Mouse (Mus musculus): ENCODE data around the gene Ssbp3. TPM values are rescaled to one million over a fixed set of nuclear protein-coding genes. Genes with fewer than 3 reads are reported as not detected.

The Ssbp3 gene
- total and polyA plus RNA-seq, 3 experiments, result 30.5 to 242 (median 116) TPM

DNA sequence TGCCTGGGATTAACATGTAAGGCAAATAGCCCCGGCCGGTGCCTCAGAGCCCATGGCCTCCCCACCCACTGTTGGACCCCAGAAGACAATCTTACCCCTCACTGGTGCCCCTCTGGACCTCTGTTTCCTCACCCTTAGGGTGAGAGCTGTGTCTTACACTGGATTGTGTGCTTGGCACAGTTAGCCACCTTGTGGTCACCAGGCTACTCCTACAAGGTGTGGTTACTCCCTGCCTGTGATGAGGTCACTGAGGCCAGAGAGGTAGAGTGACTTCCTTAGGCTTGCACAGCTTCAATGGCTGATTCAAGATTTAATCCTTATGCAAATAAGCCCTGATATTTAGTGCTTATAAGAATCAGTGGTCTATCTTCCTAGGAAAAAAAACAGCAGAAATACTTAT lies 126.5 kb downstream of the Ssbp3 start:
- DNase-seq (ENCODE audit: low read depth, low spot score), result no peak
- Histone ChIP-seq H3K27me3 (ENCODE audit: control insufficient read depth in 1 of 2, insufficient read depth in 2 of 2, low read length in 2 of 2) (no peaks in the 10 kb centered on the region), H3K9ac (ENCODE audit: control insufficient read depth, low read depth, low read length, poor library complexity, severe bottlenecking) (no peak overlapping the region), H3K4me3 (ENCODE audit: control insufficient read depth in 1 of 2, insufficient read depth in 1 of 2, low read depth in 2 of 2, low read length in 2 of 2) (no peak overlapping the region), H3K79me2 (ENCODE audit: control insufficient read depth, insufficient read depth, low read length, poor library complexity) (no peaks in the 10 kb centered on the region), H3K36me3 (ENCODE audit: control insufficient read depth in 1 of 2, insufficient read depth in 2 of 2, low read length in 2 of 2) (peaks cover 5 to 13% of the 10 kb centered on the region in 2 experiments), H3K4me1 (ENCODE audit: control insufficient read depth in 1 of 2, insufficient read depth in 2 of 2, low read length in 2 of 2) (peaks cover 4 to 8% of the 10 kb centered on the region in 2 experiments), H3K27ac (ENCODE audit: control insufficient read depth, low read depth, low read length) (no peak overlapping the region), H3K9me3 (replicated peaks; ENCODE audit: insufficient read depth, low read length) (no peaks in the 10 kb centered on the region)
- TF ChIP-seq CHD1 (IDR thresholded peaks at IDR 0.05; ENCODE audit: low read depth, low read length) (no peak), SMC3 (IDR thresholded peaks at IDR 0.05; ENCODE audit: low read depth, low read length) (peak; percentile 18; the same call in 1 of the 2 replicates)

DNA sequence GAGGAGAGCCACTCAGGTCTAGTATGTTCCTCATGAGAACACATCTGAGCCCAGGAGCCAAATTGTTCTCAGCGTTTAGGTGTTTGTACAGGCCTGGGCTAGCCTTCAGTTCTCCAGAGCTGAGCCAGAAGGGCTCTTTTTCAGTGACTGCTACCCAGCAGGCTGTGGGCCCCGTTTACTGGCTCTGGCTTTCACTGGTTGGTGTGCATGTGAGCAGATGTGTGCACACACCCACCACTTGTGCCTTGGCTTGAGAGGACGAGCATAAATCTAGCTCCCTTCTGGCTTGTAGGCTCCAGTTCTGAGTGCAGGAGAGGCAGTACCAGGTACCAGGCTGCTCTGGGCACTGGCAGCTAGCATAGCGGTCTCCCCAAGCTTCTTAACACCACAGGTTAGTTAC lies 127.8 kb downstream of the Ssbp3 start:
- DNase-seq (ENCODE audit: low read depth, low spot score), result no peak
- H3K27me3 ChIP-seq (ENCODE audit: control insufficient read depth in 1 of 2, insufficient read depth in 2 of 2, low read length in 2 of 2), result no peaks in the 10 kb centered on the region
- H3K9ac ChIP-seq (ENCODE audit: control insufficient read depth, low read depth, low read length, poor library complexity, severe bottlenecking), result no peak overlapping the region
- TF ChIP-seq KAT2A (conservative IDR thresholded peaks at IDR 0.05; ENCODE audit: low read depth, low read length) (no peak), MEF2A (IDR thresholded peaks at IDR 0.05; ENCODE audit: extremely low read depth, insufficient replicate concordance, low read depth, low read length, poor library complexity, severe bottlenecking) (no peak), ZMIZ1 (IDR thresholded peaks at IDR 0.05; ENCODE audit: low read depth, low read length) (no peak), POLR2AphosphoS2 (IDR thresholded peaks at IDR 0.05; ENCODE audit: low read length) (no peak), NELFE (IDR thresholded peaks at IDR 0.05; ENCODE audit: low read depth, low read length) (no peak), SIN3A (IDR thresholded peaks at IDR 0.05; ENCODE audit: low read length) (no peak), MYC (IDR thresholded peaks at IDR 0.05; ENCODE audit: low read depth, low read length) (no peak), CTCF (IDR thresholded peaks at IDR 0.05 in 2 of 3, conservative IDR thresholded peaks at IDR 0.05 in 1 of 3; ENCODE audit: control insufficient read depth in 1 of 3, insufficient read depth in 1 of 3, low read depth in 2 of 3, low read length in 3 of 3, poor library complexity in 1 of 3, severe bottlenecking in 1 of 3) (no peak)
- H3K27ac ChIP-seq (ENCODE audit: control insufficient read depth, low read depth, low read length), result no peak overlapping the region
- no peaks in the 10 kb centered on the region for H3K9me3 ChIP-seq (replicated peaks; ENCODE audit: insufficient read depth, low read length)
- H3K4me3 ChIP-seq (ENCODE audit: control insufficient read depth in 1 of 2, insufficient read depth in 1 of 2, low read depth in 2 of 2, low read length in 2 of 2), result no peak overlapping the region
- H3K36me3 ChIP-seq (ENCODE audit: control insufficient read depth in 1 of 2, insufficient read depth in 2 of 2, low read length in 2 of 2), result peaks cover 10 to 11% of the 10 kb centered on the region in 2 experiments
- peaks cover 12 to 16% of the 10 kb centered on the region in 2 experiments for H3K4me1 ChIP-seq (ENCODE audit: control insufficient read depth in 1 of 2, insufficient read depth in 2 of 2, low read length in 2 of 2)
- H3K79me2 ChIP-seq (ENCODE audit: control insufficient read depth, insufficient read depth, low read length, poor library complexity), result no peaks in the 10 kb centered on the region

DNA sequence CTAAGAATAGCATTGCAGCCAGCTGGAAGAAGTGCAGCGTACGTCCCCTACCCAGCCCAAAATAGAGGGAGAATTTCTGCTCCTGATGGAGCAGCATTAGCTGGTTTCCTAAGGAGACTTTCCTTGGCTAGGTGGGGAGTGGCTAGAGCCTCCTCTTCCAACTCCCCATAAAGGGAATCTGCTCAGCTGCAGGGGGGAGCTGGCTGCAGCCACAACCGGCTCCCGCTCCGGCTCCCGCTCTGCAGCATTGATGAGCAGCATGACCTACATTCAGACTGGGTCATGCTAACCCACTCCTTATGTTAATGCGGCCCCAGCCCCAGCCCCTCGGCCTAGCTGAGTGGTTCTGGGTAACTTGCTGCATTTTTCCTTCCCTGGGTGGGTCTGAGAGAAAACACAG lies 128.8 kb downstream of the Ssbp3 start:
- Histone ChIP-seq H3K79me2 (ENCODE audit: control insufficient read depth, insufficient read depth, low read length, poor library complexity) (no peaks in the 10 kb centered on the region), H3K4me1 (ENCODE audit: control insufficient read depth in 1 of 2, insufficient read depth in 2 of 2, low read length in 2 of 2) (peaks cover 12 to 16% of the 10 kb centered on the region in 2 experiments), H3K4me3 (ENCODE audit: control insufficient read depth in 1 of 2, insufficient read depth in 1 of 2, low read depth in 2 of 2, low read length in 2 of 2) (no peak overlapping the region), H3K9me3 (replicated peaks; ENCODE audit: insufficient read depth, low read length) (no peaks in the 10 kb centered on the region), H3K36me3 (ENCODE audit: control insufficient read depth in 1 of 2, insufficient read depth in 2 of 2, low read length in 2 of 2) (peaks cover 11 to 12% of the 10 kb centered on the region in 2 experiments), H3K27ac (ENCODE audit: control insufficient read depth, low read depth, low read length) (no peak overlapping the region), H3K27me3 (ENCODE audit: control insufficient read depth in 1 of 2, insufficient read depth in 2 of 2, low read length in 2 of 2) (no peaks in the 10 kb centered on the region), H3K9ac (ENCODE audit: control insufficient read depth, low read depth, low read length, poor library complexity, severe bottlenecking) (no peak overlapping the region)
- TF ChIP-seq ZC3H11A (IDR thresholded peaks at IDR 0.05; ENCODE audit: low read depth, low read length), result no peak
- TF ChIP-seq MEF2A (IDR thresholded peaks at IDR 0.05; ENCODE audit: extremely low read depth, insufficient replicate concordance, low read depth, low read length, poor library complexity, severe bottlenecking), result no peak
- TF ChIP-seq NRF1 (IDR thresholded peaks at IDR 0.05; ENCODE audit: insufficient read depth, low read depth, low read length, poor library complexity, severe bottlenecking), result no peak
- TF ChIP-seq RCOR1 (IDR thresholded peaks at IDR 0.05; ENCODE audit: low read depth, low read length), result no peak
- no peak for TF ChIP-seq GABPA (IDR thresholded peaks at IDR 0.05; ENCODE audit: low read depth, low read length)
- no peak for TF ChIP-seq MXI1 (IDR thresholded peaks at IDR 0.05; ENCODE audit: low read depth, low read length)
- TF ChIP-seq HCFC1 (IDR thresholded peaks at IDR 0.05; ENCODE audit: low read depth, low read length), result no peak
- no peak for TF ChIP-seq POLR2AphosphoS5 (IDR thresholded peaks at IDR 0.05; ENCODE audit: borderline replicate concordance, low read depth, low read length)
- TF ChIP-seq MYB (IDR thresholded peaks at IDR 0.05; ENCODE audit: low read depth, low read length), result no peak
- no peak for TF ChIP-seq EP300 (IDR thresholded peaks at IDR 0.05; ENCODE audit: low read depth in 1 of 2, low read length in 2 of 2)
- no peak for TF ChIP-seq CHD1 (IDR thresholded peaks at IDR 0.05; ENCODE audit: low read depth, low read length)
- TF ChIP-seq ZKSCAN1 (IDR thresholded peaks at IDR 0.05; ENCODE audit: low read depth, low read length), result no peak
- no peak for TF ChIP-seq RAD21 (IDR thresholded peaks at IDR 0.05; ENCODE audit: low read depth, low read length)
- TF ChIP-seq TCF12 (IDR thresholded peaks at IDR 0.05; ENCODE audit: low read depth, low read length), result no peak
- no peak for TF ChIP-seq MAX (IDR thresholded peaks at IDR 0.05; ENCODE audit: low read length)
- TF ChIP-seq POLR2AphosphoS2 (IDR thresholded peaks at IDR 0.05; ENCODE audit: low read length), result no peak
- TF ChIP-seq SMC3 (IDR thresholded peaks at IDR 0.05; ENCODE audit: low read depth, low read length), result no peak
- no peak for DNase-seq (ENCODE audit: low read depth, low spot score)

All from MEL (cell line).